Mouse (Mus musculus) spleen, adult 2 months (tissue): ENCODE measurements around the gene Wfdc18.

Source experiments
- CTCF ChIP-seq: fragments of 200-500 bp; IDR thresholded peaks from 2 replicates; pipeline ENCODE4 v1.5.1; 2011; ENCODE audit warnings: mild to moderate bottlenecking, inconsistent platforms; ENCODE audit not compliant: insufficient read depth, insufficient read length, insufficient replicate concordance; ENCODE audit errors: extremely low read depth
- POLR2A ChIP-seq: fragments of 200-500 bp; IDR thresholded peaks from 2 replicates; pipeline ENCODE4 v1.6.1; 2011; ENCODE audit warnings: low read depth, low read length, inconsistent platforms

DNA sequence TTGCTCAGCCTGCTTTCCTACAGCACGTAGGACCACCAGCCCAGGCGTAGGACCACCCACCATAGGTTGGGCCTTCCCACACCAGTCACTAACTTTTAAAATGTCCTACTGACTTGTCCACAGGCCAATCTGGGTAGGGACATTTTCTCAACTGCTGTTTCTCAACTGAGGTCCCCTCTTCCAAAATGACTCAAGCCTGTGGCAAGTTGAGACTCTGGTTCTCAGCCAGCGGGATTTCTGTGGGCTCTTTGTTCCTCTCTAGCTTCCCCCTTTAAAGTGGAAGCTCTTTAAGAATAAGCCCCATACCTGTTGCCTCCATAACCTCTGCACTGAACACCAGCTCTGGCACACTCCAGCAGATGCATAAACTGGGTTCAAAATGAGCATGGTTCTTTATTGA lies 34.7 kb downstream of the Wfdc18 start:
- no peak for TF ChIP-seq CTCF
- TF ChIP-seq POLR2A = no peak
